Mouse (Mus musculus) neural tube, embryonic 14.5 days (tissue): Measurements from ENCODE around the gene Il10. TPM values are rescaled to one million over a fixed set of nuclear protein-coding genes. Genes with fewer than 3 reads are reported as not detected.

Experiments used
- ATAC-seq: fragments of 200-750 bp; cut with Nextera tagmentation; 2 replicates; pipeline ENCODE4 v1.8.0; 2017; ENCODE audit warnings: low read depth, mild to moderate bottlenecking, moderate TSS enrichment, moderate library complexity
- H3K27ac ChIP-seq: fragments of 300-500 bp; sonication (generic); 2 replicates; pipeline ENCODE4 v1.5.1; 2014; ENCODE audit warnings: low read depth, mild to moderate bottlenecking, control low read depth, low read length, moderate library complexity, mixed read lengths
- H3K27me3 ChIP-seq: fragments of 300-500 bp; sonication (generic); 2 replicates; pipeline ENCODE4 v1.6.1; 2014; ENCODE audit warnings: low read length; ENCODE audit not compliant: control insufficient read depth, insufficient read depth
- H3K36me3 ChIP-seq: fragments of 300-500 bp; sonication (generic); 2 replicates; pipeline ENCODE4 v1.6.1; 2014; ENCODE audit warnings: low read length, mixed read lengths; ENCODE audit not compliant: control insufficient read depth, insufficient read depth
- H3K4me1 ChIP-seq: fragments of 300-500 bp; sonication (generic); 2 replicates; pipeline ENCODE4 v1.6.1; 2014; ENCODE audit warnings: low read length; ENCODE audit not compliant: control insufficient read depth, insufficient read depth
- H3K4me2 ChIP-seq: fragments of 300-500 bp; sonication (generic); 2 replicates; pipeline ENCODE4 v1.6.1; 2014; ENCODE audit warnings: mild to moderate bottlenecking, low read depth, low read length, control low read depth
- H3K4me3 ChIP-seq: fragments of 300-500 bp; sonication (generic); 2 replicates; pipeline ENCODE4 v1.5.1; 2014; ENCODE audit warnings: low read depth, low read length, control low read depth, mixed read lengths
- H3K9ac ChIP-seq: fragments of 300-500 bp; sonication (generic); replicated peaks from 2 replicates; pipeline ENCODE4 v1.6.1; 2014; ENCODE audit warnings: low read depth, mild to moderate bottlenecking, control low read depth, low read length, mixed read lengths
- H3K9me3 ChIP-seq: fragments of 300-500 bp; sonication (generic); 2 replicates; pipeline ENCODE4 v1.6.1; 2016; ENCODE audit warnings: low read length; ENCODE audit not compliant: control insufficient read depth
- WGBS: fragments of 180-500 bp; shearing (Covaris S2); extraction: QIAGEN DNeasy Blood & Tissue Kit; methylation state at CpG from one replicate; pipeline ENCODE4 v1.1.7; 2014; 5-methylcytosine and 5-hydroxymethylcytosine counted together
- polyA plus RNA-seq: library from polyadenylated mRNA; unstranded; fragments of >200 nt; fragmentation: Nextera tagmentation; extraction: Ambion mirVana; gene quantifications from 2 replicates; pipeline ENCODE4 v1.2.1, GENCODE M21; 2014

Gene Il10
- polyA plus RNA-seq, 1 experiment from 2014 or later, result not detected

DNA sequence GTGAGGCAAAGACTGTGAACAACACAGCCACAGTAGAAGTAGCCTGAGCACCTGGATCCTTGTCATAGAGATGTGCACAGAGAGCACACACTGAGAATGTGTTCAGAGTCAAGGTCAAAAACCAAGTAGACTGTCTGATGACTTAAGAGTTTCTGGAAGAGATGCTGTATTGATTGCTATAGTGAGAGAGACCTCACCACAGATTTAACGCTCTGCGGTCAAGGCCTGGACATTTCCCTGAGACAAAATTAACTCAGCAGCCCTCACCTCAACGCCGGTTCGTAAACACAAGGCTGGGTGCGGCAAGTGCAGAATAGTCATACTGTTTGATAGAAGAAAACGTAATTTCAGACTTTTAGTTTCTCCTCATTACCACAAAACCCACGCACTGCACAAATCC lies 7.2 kb upstream of the Il10 start:
- 86% methylated on average over 8 of the region's 8 CpGs for WGBS
- H3K4me2 ChIP-seq, result no peak overlapping the region
- no peak overlapping the region for H3K27ac ChIP-seq

DNA sequence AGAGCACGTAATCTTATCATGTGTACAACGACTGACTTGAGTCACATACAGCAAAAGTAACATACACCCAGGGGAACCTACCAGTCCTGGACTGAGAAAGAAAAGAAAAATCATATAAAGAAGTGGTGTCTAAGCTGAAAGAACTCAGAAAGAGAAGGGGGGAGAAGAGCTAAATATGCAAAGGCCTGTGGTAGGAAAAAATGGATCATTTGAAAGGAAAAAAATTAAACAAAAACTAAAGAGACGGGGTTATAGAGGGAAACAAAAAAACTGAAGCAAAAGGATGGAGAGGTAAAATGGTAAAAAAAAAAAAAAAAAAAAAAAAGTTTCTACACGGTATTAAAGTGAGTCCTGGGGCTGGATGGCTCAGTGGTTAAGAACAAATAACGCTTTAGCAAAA lies 5.7 kb upstream of the Il10 start:
- 92% methylated on average over 5 of the region's 5 CpGs for WGBS
- ATAC-seq, result no peak
- no peak overlapping the region for H3K4me2 ChIP-seq
- no peaks in the 10 kb centered on the region for H3K36me3 ChIP-seq
- no peak overlapping the region for H3K27ac ChIP-seq
- H3K9ac ChIP-seq, result no peak overlapping the region
- no peaks in the 10 kb centered on the region for H3K9me3 ChIP-seq
- H3K4me1 ChIP-seq, result no peaks in the 10 kb centered on the region
- no peak overlapping the region for H3K4me3 ChIP-seq
- no peaks in the 10 kb centered on the region for H3K27me3 ChIP-seq

More for the DNA sequence above, 7.2 kb upstream of the Il10 start:
- Histone ChIP-seq H3K36me3 (no peaks in the 10 kb centered on the region), H3K9ac (no peak overlapping the region), H3K9me3 (no peaks in the 10 kb centered on the region), H3K4me1 (no peaks in the 10 kb centered on the region), H3K27me3 (no peaks in the 10 kb centered on the region), H3K4me3 (no peak overlapping the region)
- no peak for ATAC-seq

DNA sequence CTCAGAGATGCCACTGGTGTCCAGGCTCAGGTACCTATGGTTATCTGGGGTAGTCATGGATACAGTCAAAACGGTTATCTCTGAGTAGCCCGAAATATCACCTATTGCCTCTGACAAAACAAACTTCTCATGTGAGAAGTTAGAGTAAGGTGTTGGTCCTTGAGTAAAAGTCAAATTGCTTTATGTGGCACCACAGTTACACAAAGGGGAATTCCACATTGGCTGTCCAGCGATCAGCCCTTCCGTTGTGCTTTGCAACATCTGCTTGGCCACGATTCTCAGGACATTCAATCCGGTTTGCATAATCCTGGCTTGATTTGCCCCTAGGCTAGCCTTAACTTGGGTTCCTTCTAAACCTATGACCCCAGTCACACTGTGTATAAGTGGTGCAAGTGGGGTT lies 4.4 kb upstream of the Il10 start:
- 93% methylated on average over 6 of the region's 6 CpGs for WGBS
- Histone ChIP-seq H3K4me2 (no peak overlapping the region), H3K36me3 (no peaks in the 10 kb centered on the region), H3K4me3 (no peak overlapping the region), H3K9ac (no peak overlapping the region), H3K4me1 (no peaks in the 10 kb centered on the region), H3K9me3 (no peaks in the 10 kb centered on the region), H3K27ac (no peak overlapping the region), H3K27me3 (no peaks in the 10 kb centered on the region)
- ATAC-seq, result no peak

GRCm38 (mm10) chr1:131015879-131016278 lies 3.8 kb upstream of the Il10 start:
- no peaks in the 10 kb centered on the region for H3K9me3 ChIP-seq
- no peak overlapping the region for H3K27ac ChIP-seq
- H3K36me3 ChIP-seq, result no peaks in the 10 kb centered on the region
- no peaks in the 10 kb centered on the region for H3K4me1 ChIP-seq
- H3K4me3 ChIP-seq, result no peak overlapping the region
- ATAC-seq, result no peak
- no peaks in the 10 kb centered on the region for H3K27me3 ChIP-seq
- no peak overlapping the region for H3K9ac ChIP-seq
- H3K4me2 ChIP-seq, result no peak overlapping the region
- 94% methylated on average over 7 of the region's 7 CpGs for WGBS

DNA sequence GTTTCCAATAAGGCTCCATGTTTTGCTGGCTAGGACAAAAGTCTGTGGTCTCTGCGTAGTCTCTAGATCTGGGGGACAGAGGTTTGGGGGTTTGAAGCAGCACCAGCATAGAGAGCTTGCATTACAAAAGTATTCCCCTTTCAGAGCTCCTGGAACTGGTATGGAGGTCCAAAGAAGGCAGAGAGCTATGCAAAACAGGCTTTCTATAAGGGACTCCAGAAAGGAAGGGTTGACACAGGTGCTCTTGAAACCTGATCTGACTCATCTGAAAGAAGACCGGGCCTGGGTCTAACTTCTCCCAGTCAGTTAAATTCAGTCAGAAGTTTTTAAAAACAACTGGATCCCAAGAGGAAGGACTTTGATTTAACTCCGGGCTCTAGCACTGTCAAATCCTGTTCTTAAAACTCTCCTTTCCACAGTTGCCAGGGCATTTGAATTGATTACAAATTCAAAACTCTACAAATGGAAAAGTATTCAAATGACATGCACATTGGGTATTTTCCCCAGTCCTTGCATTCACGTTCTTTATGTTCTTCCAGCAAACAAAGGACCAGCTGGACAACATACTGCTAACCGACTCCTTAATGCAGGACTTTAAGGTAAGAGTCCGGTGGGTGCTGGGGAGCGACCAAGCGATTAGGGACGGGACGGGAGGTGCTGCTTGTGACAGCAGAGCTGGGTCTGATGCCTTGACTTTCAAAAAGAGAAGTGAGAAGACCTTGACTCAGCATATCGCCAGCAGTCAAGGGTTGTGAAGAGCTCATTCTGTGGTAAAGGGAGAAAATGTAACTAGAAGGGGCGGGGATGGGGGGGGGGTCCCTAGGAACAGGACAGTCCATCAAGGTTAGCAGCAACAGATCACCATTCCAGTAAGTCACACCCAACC lies 1.0 kb downstream of the Il10 start:
- no peaks in the 10 kb centered on the region for H3K9me3 ChIP-seq
- H3K36me3 ChIP-seq, result no peaks in the 10 kb centered on the region
- H3K27ac ChIP-seq, result no peak overlapping the region
- WGBS, result 60% methylated on average over 12 of the region's 12 CpGs
- ATAC-seq, result no peak
- no peaks in the 10 kb centered on the region for H3K27me3 ChIP-seq
- no peak overlapping the region for H3K9ac ChIP-seq
- no peaks in the 10 kb centered on the region for H3K4me1 ChIP-seq
- H3K4me2 ChIP-seq, result no peak overlapping the region
- no peak overlapping the region for H3K4me3 ChIP-seq

DNA sequence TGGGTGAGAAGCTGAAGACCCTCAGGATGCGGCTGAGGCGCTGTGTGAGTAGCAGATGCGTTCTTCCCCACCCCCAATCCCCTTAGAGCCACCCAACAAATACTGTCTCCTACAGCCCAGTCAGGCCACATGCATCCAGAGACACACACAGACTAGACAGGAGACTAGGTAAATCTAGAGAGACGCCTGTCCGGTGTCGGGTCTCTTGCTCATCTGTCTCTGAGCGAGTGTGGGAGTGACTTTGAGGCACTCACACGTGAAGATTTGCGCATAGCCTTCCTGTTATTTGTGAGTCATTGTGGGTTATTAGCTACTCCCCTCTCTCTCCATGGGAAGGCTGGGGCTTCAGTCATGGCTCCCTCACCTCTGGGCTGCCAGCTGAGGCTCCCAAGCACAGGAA lies 1.8 kb downstream of the Il10 start:
- no peaks in the 10 kb centered on the region for H3K36me3 ChIP-seq
- WGBS, result 79% methylated on average over 9 of the region's 9 CpGs
- H3K4me3 ChIP-seq, result no peak overlapping the region
- no peak overlapping the region for H3K4me2 ChIP-seq
- no peak for ATAC-seq
- H3K9ac ChIP-seq, result no peak overlapping the region
- H3K4me1 ChIP-seq, result no peaks in the 10 kb centered on the region
- no peak overlapping the region for H3K27ac ChIP-seq
- no peaks in the 10 kb centered on the region for H3K9me3 ChIP-seq
- no peaks in the 10 kb centered on the region for H3K27me3 ChIP-seq

- ATAC-seq, result no peak
- Histone ChIP-seq H3K27ac (no peak overlapping the region), H3K4me1 (no peaks in the 10 kb centered on the region), H3K4me3 (no peak overlapping the region), H3K4me2 (no peak overlapping the region), H3K27me3 (no peaks in the 10 kb centered on the region), H3K9me3 (no peaks in the 10 kb centered on the region), H3K9ac (no peak overlapping the region), H3K36me3 (no peaks in the 10 kb centered on the region)
- 86% methylated on average over 11 of the region's 11 CpGs for WGBS
Observed at GRCm38 (mm10) chr1:131021900-131022590, 2.4 kb downstream of the Il10 start.

DNA sequence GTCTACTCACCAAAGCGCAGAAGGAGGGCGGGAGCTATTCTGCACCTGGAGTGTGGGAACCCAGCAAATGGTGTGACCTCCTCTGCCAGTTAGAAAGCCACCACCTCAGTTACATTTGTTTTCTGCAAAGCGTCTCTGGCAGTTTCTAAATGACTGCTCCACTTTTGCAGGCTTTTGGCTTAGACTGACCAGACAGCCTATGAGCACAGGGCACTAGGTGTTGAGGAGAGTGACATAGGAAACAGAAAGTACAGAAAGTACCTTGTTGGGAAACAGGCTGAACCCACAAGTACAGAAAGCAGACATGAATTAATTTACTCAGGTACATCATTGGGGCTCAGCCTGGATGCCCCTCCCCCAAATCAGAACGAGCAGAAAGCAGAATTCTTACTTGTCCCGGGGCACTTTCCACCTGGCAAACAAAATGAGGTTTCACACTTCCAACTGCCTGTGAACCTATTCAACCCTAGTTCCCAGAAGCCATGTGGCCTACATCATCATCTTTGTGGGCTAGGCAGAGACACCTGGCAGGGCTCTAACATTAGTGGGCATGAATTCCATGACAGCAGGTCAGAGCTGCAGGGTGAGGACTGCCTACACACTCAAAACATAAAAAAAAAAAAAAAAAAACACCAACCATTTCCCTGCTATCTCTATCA lies 3.1 kb downstream of the Il10 start:
- 72% methylated on average over 5 of the region's 5 CpGs for WGBS
- ATAC-seq, result no peak

More for the DNA sequence above, 3.1 kb downstream of the Il10 start:
- H3K4me3 ChIP-seq, result no peak overlapping the region
- no peaks in the 10 kb centered on the region for H3K27me3 ChIP-seq
- no peaks in the 10 kb centered on the region for H3K4me1 ChIP-seq
- no peaks in the 10 kb centered on the region for H3K36me3 ChIP-seq
- H3K9ac ChIP-seq, result no peak overlapping the region
- no peak overlapping the region for H3K4me2 ChIP-seq
- no peaks in the 10 kb centered on the region for H3K9me3 ChIP-seq
- H3K27ac ChIP-seq, result no peak overlapping the region
